Mouse (Mus musculus) gastrocnemius, postnatal 36 days (tissue): ENCODE data around the gene Slc35b2. TPM values are rescaled to one million over a fixed set of nuclear protein-coding genes. Genes with fewer than 3 reads are reported as not detected.

Source experiments
- DNase-seq, 2 experiments: peaks; one replicate each; pipeline ENCODE4 v3.0.0; 2022
- intact Hi-C: fragments of 180-260 bp; cut with DNase I; formaldehyde crosslinking; loops from one replicate; pipeline ENCODE4 v1.15.1; 2025
- total RNA-seq, 2 experiments: library from RNA; stranded (reverse); gene quantifications; 2 replicates each; pipeline ENCODE4 v1.2.3; 2021

The Slc35b2 gene
- total RNA-seq, 2 experiments from 2014 or later: 17.3 to 21.4 TPM

GRCm38 (mm10) chr17:45594881-45595735 lies 31.4 kb downstream of the Slc35b2 start:
- intact Hi-C loops: no loop called here
- peak; percentile 72 to 82 for DNase-seq

- no peak for DNase-seq
- intact Hi-C loops: no loop called here
These were observed 32.2 kb downstream of the Slc35b2 start for GRCm38 (mm10) chr17:45595736-45596390.

GRCm38 (mm10) chr17:45596631-45597396 lies 33.1 kb downstream of the Slc35b2 start:
- intact Hi-C loops: no loop called here
- DNase-seq: peak; percentile 82 to 83

DNA sequence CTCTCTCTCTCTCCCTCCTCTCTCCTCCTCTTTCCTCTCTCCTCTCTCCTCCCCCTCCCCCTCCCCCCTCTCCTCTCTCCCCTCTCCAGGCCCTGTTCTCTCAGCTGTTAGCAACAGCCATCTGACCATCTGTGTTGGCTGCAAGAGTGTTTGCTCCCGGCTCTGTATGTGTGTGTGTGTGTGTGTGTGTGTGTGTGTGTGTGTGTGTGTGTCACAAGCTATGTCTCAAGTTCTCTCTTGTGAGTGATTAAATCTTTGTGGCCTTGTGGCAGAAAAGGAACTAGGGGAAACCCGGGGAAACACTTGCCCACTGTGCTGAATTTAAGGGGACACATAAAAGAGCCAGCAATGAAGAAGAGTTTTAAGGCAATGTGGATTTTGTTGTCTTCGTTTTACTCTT lies 34.1 kb downstream of the Slc35b2 start:
- intact Hi-C loops: no loop called here
- DNase-seq: no peak

DNA sequence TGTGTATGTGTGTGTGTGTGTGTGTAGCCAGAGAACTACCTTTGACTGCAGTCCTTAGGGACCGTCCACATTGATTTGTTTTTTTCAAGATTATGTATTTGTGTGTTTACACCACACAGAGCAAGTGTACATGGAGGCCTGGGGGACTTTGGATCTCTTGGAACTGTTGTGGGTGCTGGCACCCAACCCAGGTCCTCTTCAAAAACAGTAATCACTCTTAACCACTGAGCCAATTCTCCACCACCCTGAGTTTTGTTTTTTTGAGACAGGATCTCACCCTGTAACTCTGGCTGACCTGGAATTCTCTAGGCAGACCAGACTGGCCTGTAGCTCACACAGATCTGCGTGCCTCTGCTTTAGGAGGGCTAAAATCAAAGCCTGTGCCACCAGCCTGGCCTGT lies 34.7 kb downstream of the Slc35b2 start:
- no peak for DNase-seq
- intact Hi-C loops: no loop called here

DNA sequence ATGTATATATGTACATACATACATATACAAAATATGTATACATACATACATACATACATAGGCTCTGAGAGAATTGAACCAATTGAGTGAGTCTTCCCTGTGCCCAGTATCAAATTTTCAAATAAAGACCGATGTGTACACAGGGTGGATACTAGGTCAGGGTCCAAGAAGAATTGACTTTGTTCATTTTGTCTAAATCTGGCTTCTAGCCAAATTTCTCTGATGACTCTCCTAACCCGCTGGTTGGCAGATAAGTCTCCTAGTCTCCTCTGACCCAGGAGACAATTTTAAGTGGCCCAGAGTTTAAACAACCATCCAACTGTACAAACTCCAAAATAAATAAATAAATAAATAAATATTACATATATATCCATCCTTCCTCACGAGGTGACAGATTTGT lies 35.2 kb downstream of the Slc35b2 start:
- DNase-seq: no peak
- intact Hi-C loops: no loop called here

GRCm38 (mm10) chr17:45599446-45600242 lies 36.0 kb downstream of the Slc35b2 start, which contains the start of gene Slc29a1:
Slc29a1 (minus strand) TSS chr17:45599606.
- peak; percentile 71 to 72 for DNase-seq
- intact Hi-C loops: no loop called here

- intact Hi-C loops: no loop called here
- no peak for DNase-seq
These were observed 36.6 kb downstream of the Slc35b2 start for GRCm38 (mm10) chr17:45600267-45600666.

- no peak for DNase-seq
- intact Hi-C loops: no loop called here
These were observed 37.7 kb downstream of the Slc35b2 start for GRCm38 (mm10) chr17:45601325-45601724.

DNA sequence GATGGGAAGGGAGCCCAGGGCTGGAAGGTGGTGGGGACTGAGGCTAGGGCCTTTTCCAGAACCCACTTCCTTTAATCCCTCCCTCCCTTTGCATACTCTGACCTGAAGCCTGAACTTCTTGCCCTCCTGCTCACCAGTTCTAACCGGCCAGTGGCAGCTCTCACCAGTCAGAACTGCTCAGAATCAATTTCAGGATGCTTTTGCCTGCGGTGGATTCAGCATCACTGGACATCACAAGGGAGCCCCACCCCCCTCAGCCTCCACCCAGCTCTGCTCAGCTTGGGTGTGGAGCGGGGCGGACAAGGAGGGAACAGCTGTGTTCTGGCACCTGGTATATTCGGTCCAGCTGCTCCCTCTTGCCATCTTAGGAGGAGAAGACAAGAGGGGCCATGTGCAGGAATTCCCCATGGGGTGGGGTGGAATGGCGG lies 38.2 kb downstream of the Slc35b2 start, which contains the start of gene Mymx:
Mymx (minus strand) TSS at position 226 of the 428 bp plus-strand sequence.
- intact Hi-C loops: no loop called here
- DNase-seq: no peak

DNA sequence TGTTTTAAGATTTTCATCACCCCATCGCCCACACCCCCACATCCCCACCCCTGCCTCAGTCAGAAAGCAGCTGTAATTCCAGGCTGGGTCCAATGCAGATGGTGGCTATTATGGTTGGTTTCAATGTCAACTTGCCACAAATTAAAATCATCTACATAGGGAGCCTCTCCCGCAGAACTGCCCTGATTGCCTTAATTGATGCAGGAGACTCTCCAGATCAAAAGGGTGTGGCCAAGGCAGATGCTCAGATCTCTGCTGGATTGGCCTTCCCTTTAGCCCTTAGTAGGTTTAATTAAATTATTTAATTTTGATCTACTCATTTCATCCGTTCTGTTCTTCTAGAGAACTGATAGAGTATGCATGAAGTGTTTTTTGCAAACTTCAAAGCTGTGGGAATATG lies 39.3 kb downstream of the Slc35b2 start:
- intact Hi-C loops: no loop called here
- DNase-seq: no peak

DNA sequence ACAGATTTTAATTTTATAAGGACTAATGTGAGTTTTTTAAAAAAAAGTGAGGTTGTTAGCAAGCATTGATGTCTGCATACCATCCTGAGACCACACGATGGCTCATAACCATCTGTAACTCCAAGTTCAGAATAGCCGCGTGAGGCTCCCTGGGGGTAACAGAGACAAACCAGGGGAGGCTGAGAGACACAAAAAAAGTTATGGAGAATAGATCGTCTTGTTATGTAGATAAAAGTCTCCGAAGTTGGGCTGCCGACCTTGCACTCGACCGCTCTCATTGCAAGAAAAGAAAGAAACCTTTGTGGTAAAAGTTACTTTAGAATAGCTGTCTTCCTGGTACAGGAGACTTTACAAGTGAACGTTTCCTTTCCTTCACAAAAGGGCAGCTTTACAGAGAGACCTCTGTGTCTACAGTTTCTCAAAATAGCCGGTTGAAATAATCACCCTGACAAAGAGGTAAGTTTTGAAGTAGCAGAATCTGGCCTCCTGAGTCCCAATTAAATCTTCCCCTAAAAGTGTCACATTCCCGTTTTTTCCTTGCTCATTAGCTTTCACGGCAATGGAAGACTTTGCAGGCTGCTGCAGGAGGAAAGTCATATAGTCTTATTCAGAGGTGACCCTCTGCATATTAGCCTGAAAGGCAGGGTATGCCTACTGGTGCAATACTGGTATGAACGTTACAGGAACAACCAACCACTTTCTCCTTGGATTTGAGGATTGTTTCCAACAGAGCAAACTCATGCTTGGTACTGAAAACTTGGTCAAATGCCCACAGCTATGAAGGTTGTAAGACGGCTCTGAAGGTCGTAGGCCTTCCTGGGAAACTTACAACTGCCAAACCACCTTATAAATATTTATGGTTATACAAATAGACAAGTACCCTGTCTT lies 43.6 kb downstream of the Slc35b2 start:
- DNase-seq: no peak
- intact Hi-C loops: no loop called here

DNA sequence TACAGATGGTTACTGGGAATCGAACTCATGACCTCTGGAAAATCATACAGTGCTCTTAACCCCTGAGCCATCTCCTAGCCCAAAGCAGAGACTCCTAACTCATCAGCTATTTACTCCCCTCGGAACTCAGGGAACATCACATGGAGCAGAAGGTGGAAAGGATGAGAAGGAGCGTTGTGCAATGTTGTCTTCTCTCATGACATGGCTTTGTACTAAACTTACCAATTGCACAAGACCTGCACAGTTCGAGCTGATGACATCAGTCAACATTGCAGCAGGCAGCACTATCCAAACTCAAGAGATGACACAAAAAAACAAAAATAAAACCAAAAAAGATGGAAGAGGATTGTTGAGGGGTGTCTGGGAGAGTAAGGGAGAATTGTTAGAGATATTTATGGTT lies 44.7 kb downstream of the Slc35b2 start:
- DNase-seq: no peak
- intact Hi-C loops: no loop called here

- no peak for DNase-seq
- intact Hi-C loops: no loop called here
These were observed 46.6 kb downstream of the Slc35b2 start for GRCm38 (mm10) chr17:45610144-45610866.

DNA sequence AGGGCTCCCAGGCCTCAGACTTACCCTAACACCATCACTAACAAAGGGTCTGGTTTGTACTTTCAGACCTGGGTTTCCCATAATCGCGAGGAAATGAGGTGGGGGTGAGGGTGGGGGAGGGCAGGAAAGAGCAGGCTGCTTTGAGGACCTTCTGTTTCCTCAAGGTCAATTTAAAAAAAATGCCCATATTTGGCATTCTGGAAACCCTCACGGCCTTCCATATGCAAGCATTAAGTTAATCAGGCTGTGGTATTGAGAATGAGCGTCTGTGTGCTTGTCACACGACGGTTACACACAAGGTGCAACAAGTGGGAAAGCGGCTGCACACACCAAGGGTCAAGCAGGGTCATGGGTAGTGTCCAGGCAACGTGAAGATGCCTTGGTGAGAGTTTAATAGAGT lies 48.3 kb downstream of the Slc35b2 start:
- intact Hi-C loops: no loop called here
- no peak for DNase-seq

- intact Hi-C loops: no loop called here
- DNase-seq: no peak
These were observed 49.2 kb downstream of the Slc35b2 start for GRCm38 (mm10) chr17:45612921-45613320.

DNA sequence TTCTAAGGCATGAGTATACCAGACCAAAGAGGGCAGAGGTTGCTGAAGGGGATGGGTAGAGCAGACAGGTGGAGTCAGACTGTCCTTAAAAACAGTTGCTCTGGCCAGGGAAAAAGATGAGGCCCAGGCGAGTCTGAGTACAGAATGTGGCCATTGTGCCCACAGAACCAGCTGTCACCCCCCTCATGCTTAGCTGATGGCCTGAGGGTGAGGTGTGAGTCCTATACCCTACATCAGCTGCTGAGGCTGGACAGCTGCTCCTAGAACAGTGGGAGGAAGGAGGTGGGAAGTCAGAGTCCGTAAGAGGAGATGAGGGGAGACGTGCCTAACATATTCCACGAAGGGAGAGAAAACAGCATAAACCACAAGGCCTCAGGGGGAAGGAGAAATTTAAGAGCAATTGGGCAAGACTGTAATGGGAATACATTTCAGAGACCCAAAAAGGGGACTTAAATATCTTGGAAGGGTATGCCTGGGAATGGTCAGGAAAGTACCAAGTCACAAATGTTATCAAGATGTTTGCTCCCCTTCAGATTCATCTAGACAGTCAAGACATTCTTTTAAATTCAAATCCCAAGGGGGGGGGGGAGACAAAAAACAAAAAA lies 52.5 kb downstream of the Slc35b2 start:
- intact Hi-C loops: no loop called here

DNA sequence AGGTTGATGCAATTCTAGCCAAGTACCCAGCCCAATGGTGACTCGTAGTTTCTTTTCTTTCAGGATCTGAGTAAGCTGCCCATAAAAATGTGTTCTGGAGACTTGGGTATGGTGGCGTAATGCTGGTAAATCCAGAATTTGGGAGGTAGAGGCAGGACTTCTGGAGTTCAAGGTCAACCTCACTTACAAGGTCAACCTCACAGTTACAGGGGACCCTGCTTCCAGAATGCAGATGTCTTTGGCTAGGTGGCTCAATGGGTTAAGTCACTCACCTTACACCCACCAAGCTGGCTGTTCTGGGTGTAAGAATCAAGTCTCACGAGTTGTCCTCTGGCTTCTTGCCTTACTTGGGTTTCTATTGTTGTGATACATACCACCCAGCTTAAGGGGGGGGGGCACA lies 53.0 kb downstream of the Slc35b2 start:
- DNase-seq: no peak
- intact Hi-C loops: no loop called here

More for the DNA sequence above, 52.5 kb downstream of the Slc35b2 start:
- no peak for DNase-seq
